Mouse (Mus musculus) small intestine, adult 2 months (tissue): ENCODE measurements around the gene Grid2ip. TPM values are rescaled to one million over a fixed set of nuclear protein-coding genes. Genes with fewer than 3 reads are reported as not detected.

ENCODE experiments used
- H3K27ac ChIP-seq: fragments of 200-500 bp; 2 replicates; pipeline ENCODE4 v1.5.1; 2012; ENCODE audit warnings: low read depth, low read length, control low read depth, inconsistent platforms; ENCODE audit not compliant: insufficient read depth
- H3K27me3 ChIP-seq: fragments of 200-500 bp; 2 replicates; pipeline ENCODE4 v1.6.1; 2012; ENCODE audit warnings: mild to moderate bottlenecking, moderate library complexity, low read length, inconsistent platforms; ENCODE audit not compliant: control insufficient read depth, insufficient read depth
- H3K36me3 ChIP-seq: fragments of 200-500 bp; 2 replicates; pipeline ENCODE4 v1.6.1; 2012; ENCODE audit warnings: mild to moderate bottlenecking, low read length, control low read depth, inconsistent platforms; ENCODE audit not compliant: control insufficient read depth, insufficient read depth
- H3K4me1 ChIP-seq: fragments of 200-500 bp; 2 replicates; pipeline ENCODE4 v1.6.1; 2012; ENCODE audit warnings: low read length, inconsistent platforms, mixed read lengths; ENCODE audit not compliant: control insufficient read depth, insufficient read depth, insufficient read length
- H3K4me3 ChIP-seq: fragments of 200-500 bp; 2 replicates; pipeline ENCODE4 v1.5.1; 2012; ENCODE audit warnings: low read depth, mild to moderate bottlenecking, control low read depth, inconsistent platforms, low read length, moderate library complexity
- CTCF ChIP-seq: fragments of 200-500 bp; IDR thresholded peaks from 2 replicates; pipeline ENCODE4 v1.5.1; 2012; ENCODE audit warnings: low read depth, mild to moderate bottlenecking, control low read depth, inconsistent platforms, low read length, moderate library complexity, mixed read lengths; ENCODE audit not compliant: insufficient replicate concordance, insufficient read length; ENCODE audit errors: extremely low read depth
- POLR2A ChIP-seq: fragments of 200-500 bp; IDR thresholded peaks from 2 replicates; pipeline ENCODE4 v1.6.1; 2012; ENCODE audit warnings: low read depth, mild to moderate bottlenecking, control low read depth, inconsistent platforms, low read length, moderate library complexity
- WGBS: fragments of 180-500 bp; shearing (Covaris S2); methylation state at CpG from one replicate; pipeline ENCODE4 v1.1.7; 2018; 5-methylcytosine and 5-hydroxymethylcytosine counted together
- polyA plus RNA-seq: library from polyadenylated mRNA; depleted of rRNA; stranded (reverse); fragments of >200 nt; gene quantifications from 2 replicates; pipeline ENCODE4 v1.2.3, GENCODE M21; 2012

Grid2ip gene
- polyA plus RNA-seq, 1 experiment = 0.22 TPM

- TF ChIP-seq CTCF = no peak
- no peak for TF ChIP-seq POLR2A
- WGBS = 87% methylated on average over 5 of the region's 5 CpGs
- Histone ChIP-seq H3K4me3 (no peak overlapping the region), H3K4me1 (peaks cover 4% of the 10 kb centered on the region), H3K27me3 (no peaks in the 10 kb centered on the region), H3K27ac (no peak overlapping the region), H3K36me3 (peaks cover 27% of the 10 kb centered on the region)
Observed at GRCm38 (mm10) chr5:143316605-143317287, 40.4 kb upstream of the Grid2ip start.

GRCm38 (mm10) chr5:143317288-143317610 lies 39.9 kb upstream of the Grid2ip start:
- H3K27me3 ChIP-seq = no peaks in the 10 kb centered on the region
- no peak overlapping the region for H3K4me3 ChIP-seq
- WGBS = 92% methylated on average over 8 of the region's 8 CpGs
- no peak overlapping the region for H3K27ac ChIP-seq
- no peak for TF ChIP-seq POLR2A
- no peak for TF ChIP-seq CTCF
- H3K36me3 ChIP-seq = peaks cover 30% of the 10 kb centered on the region
- peaks cover 4% of the 10 kb centered on the region for H3K4me1 ChIP-seq

- Histone ChIP-seq H3K36me3 (peaks cover 24% of the 10 kb centered on the region), H3K27ac (peak within 1 kb of the TSS; percentile 17), H3K27me3 (no peaks in the 10 kb centered on the region), H3K4me1 (peaks cover 2% of the 10 kb centered on the region; the same call in 1 of the 2 replicates), H3K4me3 (peak within 1 kb of the TSS; percentile 76)
- no peak for TF ChIP-seq CTCF
- TF ChIP-seq POLR2A = peak; percentile 63; the same call in 1 of the 2 replicates
- WGBS = under 1% methylated on average over 57 of the region's 57 CpGs
Observed at GRCm38 (mm10) chr5:143328690-143329495, 28.2 kb upstream of the Grid2ip start, which contains the start of gene Zdhhc4. TSS of gene Zdhhc4 (minus strand) at chr5:143329256.

GRCm38 (mm10) chr5:143333872-143334271 lies 23.3 kb upstream of the Grid2ip start:
- TF ChIP-seq POLR2A (no peak), CTCF (peak; percentile 57; the same call in 1 of the 2 replicates)
- no peak overlapping the region for H3K4me3 ChIP-seq
- WGBS = 5% methylated on average over 5 of the region's 5 CpGs
- no peaks in the 10 kb centered on the region; the same call in 1 of the 2 replicates for H3K4me1 ChIP-seq
- no peak overlapping the region for H3K27ac ChIP-seq
- H3K27me3 ChIP-seq = no peaks in the 10 kb centered on the region
- no peaks in the 10 kb centered on the region for H3K36me3 ChIP-seq

- Histone ChIP-seq H3K4me3 (no peak overlapping the region), H3K4me1 (no peaks in the 10 kb centered on the region; the same call in 1 of the 2 replicates), H3K36me3 (no peaks in the 10 kb centered on the region), H3K27me3 (no peaks in the 10 kb centered on the region), H3K27ac (no peak overlapping the region)
- TF ChIP-seq POLR2A = no peak
- TF ChIP-seq CTCF = no peak
- 52% methylated on average over 14 of the region's 14 CpGs for WGBS
Observed at GRCm38 (mm10) chr5:143334418-143335088, 22.6 kb upstream of the Grid2ip start.

- no peak overlapping the region for H3K27ac ChIP-seq
- 42% methylated on average over 7 of the region's 7 CpGs for WGBS
- H3K4me1 ChIP-seq = no peaks in the 10 kb centered on the region
- TF ChIP-seq CTCF (no peak), POLR2A (no peak)
- no peaks in the 10 kb centered on the region for H3K36me3 ChIP-seq
- H3K4me3 ChIP-seq = no peak overlapping the region
- no peaks in the 10 kb centered on the region for H3K27me3 ChIP-seq
Observed at GRCm38 (mm10) chr5:143335089-143335460, 22.1 kb upstream of the Grid2ip start.

- 61% methylated on average over 6 of the region's 6 CpGs for WGBS
- H3K4me1 ChIP-seq = no peaks in the 10 kb centered on the region
- no peak overlapping the region for H3K27ac ChIP-seq
- H3K27me3 ChIP-seq = no peaks in the 10 kb centered on the region
- H3K36me3 ChIP-seq = no peaks in the 10 kb centered on the region
- H3K4me3 ChIP-seq = no peak overlapping the region
- TF ChIP-seq POLR2A (no peak), CTCF (no peak)
Observed at GRCm38 (mm10) chr5:143336559-143336958, 20.6 kb upstream of the Grid2ip start.
